Mouse (Mus musculus): Measurements from ENCODE around the gene Dact3. TPM values are rescaled to one million over a fixed set of nuclear protein-coding genes. Genes with fewer than 3 reads are reported as not detected.

The Dact3 gene
- total RNA-seq, 2 experiments from 2014 or later: 9.5 to 10.9 TPM

DNA sequence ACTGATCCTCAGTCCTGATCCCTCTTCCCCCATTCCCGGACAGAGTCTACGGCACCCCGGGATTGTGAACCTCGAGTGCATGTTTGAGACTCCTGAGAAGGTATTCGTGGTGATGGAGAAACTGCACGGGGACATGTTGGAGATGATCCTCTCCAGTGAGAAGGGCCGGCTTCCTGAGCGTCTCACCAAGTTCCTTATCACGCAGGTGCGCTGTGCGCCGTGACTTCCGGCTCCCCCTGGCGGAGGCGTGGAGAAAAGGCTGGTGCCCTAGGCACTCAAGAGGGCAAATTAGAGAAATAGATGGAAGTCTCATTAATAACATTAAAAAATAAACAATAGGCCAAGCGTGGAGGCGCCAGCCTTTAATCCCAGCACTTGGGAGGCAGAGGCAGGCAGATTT lies 16.8 kb upstream of the Dact3 start:
- peak; percentile 41 for DNase-seq

DNA sequence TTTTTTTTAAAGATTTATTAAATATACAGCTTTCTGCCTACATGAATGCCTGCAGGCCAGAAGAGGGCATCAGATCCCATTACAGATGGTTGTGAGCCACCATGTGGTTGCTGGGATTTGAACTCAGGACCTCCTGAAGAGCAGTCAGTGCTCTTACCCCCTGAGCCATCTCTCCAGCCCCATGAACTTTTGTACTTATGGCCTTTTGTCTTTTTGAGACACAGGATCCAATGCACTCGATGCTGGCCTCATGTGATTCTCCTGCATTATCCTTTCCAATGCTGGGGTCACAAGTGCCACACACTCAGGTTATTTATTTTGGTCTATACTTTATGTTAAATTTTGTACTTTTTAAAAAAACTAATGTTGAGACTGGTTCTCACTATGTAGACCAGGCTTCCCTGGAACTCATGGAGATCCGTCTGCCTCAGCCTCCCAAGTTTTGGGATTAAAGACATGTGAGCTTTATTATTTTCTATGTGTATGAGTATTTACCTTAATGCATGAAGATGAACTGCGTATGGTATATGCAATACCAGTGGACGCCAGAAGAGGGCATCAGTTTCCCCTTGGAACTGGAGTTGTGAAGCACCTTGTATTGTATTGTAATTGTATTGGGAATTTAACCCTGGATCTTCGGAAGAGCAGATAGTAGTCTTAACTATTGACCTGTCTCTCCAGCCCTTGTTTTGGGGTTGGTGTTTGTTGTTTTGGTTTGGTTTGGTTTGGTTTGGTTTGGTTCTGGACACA lies 15.0 kb upstream of the Dact3 start:
- no peak for DNase-seq

DNA sequence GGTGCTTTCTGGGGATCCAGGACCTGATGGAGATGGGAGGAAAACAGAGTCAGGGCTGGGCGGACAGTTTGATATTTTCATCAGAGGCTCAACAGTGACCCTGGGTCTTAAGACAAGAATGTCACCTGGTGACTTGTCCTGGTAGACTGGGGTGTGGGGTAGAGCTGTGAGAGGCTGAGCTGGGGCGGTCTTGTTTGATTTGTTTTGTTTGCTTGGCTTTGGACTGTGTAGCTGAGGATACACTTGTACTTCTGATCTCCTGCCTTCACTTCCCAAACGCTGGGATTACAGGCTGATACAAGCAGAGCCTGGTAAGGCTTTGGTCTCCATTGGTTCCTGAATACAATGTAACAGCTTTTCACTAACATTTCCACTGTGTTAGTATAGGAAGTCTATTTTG lies 7.6 kb upstream of the Dact3 start:
- DNase-seq: no peak

DNA sequence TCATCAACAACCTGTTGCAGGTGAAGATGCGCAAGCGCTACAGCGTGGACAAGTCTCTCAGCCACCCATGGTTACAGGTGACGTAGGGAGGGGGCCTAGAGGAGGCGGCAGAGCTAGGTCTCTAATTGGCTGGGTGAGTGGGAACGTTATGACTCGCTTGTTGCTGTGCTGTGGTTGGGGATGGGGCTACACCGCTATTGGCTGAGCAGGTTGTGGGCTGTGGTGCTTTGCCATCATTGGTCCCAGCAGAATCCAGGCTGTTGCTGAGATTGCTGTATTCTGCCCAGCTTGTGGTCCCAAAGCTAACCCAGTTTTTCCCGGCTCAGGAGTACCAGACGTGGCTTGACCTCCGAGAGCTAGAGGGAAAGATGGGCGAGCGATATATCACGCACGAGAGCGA lies 5.6 kb upstream of the Dact3 start:
- no peak for DNase-seq

DNA sequence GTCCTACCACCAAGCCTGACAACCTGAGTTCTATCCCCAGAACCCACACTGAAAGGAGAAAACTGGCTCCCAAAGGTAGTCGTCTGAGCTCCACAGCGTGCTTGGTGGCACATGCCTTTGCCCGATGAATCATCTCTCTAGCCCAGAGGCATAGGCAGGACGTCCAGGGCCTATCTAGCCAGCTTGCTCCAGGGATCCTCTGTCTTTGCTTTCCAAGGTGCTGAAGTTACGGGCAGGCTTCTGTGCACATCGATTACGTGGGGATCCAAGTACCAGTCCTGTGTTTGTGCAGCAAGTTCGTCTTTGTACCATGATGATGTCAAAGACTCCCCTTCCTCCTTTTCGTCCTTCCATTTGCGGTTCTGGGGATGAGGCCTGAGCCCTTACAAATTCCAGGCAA lies 3.5 kb upstream of the Dact3 start:
- DNase-seq: no peak

DNA sequence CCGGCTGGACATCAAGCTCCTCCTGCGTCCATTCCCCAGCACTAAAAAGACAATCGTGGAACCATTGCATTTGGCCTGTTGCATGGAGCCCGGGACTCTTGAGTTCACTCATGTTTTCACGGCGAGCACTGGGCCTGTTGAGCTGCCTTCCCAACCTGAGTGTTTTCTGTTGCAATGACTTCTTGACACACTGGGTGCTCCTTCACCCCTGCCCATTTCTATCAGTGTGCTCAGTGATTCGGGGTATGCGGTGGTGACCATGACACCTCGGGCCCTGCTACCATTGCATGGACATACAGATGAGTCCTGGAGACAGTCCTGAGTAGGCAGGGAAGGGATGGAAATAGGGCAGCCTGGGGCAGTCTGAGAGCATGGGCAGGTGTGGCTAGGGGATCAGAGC lies 2.6 kb upstream of the Dact3 start:
- DNase-seq: no peak

DNA sequence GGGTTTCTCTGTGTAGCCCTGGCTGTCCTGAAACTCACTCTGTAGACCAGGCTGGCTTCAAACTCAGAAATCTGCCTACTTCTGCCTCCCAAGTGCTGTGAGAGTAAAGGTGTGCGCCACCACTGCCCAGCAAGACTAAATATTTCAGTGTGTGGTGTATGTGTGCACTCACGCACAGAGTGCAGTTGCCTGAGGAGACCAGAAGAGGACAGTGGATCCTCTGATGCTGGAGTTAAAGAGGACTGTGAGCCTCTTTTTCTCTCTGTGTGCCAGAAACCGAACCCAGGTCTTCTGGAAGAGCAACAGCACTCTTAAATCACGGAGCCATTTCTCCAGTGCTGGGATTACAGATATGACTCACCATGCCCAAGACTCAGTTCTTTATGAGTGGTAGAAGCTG lies 1.7 kb upstream of the Dact3 start:
- no peak for DNase-seq

DNA sequence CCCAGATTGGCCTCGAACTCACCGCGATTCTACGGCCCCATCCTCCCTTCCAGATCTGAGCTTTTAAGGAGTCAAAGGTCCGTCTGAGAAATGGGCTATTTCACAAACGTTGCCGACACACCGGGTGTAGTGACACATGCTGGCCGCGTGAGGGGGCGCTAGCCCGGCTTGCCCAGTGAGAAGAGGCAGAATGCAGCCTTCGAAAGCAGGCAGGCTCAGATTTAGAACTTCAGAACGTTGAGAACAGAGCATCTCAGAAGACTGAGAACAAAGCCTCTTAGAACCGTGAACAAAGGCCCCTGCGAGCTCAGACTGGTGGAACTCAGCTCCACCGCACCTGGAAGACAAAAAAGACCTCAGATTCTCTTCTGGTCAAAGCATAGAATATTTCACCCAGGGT lies 927 bp upstream of the Dact3 start:
- peak; percentile 82 for DNase-seq

DNA sequence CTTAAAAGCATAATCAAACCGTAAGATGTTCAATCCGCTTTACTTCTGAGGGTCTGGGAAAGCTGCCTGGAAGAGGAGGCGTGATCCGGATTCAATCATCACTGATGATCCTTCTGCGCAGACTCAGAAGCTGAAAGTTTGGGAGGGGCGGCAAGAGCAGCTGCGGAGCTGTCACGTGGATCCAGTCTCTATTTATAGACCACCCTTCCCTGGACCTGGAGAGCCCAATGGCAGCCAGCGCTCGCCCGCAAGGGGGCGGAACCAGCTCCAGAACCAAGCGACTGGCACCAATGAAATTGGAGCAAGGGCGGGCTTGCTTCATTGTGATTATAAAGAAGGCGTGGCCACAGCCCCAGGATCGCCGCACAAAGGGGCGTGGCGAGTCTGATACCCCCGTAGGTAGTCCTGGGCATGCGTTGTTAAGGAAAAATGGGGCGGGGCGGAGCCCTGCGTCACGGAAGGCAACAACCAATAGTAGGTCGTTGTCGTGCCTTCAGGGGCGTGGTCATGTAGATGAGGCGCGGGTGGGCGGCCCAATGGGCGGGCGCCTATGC lies 284 bp upstream of the Dact3 start:
- peak; percentile 97 for DNase-seq

DNA sequence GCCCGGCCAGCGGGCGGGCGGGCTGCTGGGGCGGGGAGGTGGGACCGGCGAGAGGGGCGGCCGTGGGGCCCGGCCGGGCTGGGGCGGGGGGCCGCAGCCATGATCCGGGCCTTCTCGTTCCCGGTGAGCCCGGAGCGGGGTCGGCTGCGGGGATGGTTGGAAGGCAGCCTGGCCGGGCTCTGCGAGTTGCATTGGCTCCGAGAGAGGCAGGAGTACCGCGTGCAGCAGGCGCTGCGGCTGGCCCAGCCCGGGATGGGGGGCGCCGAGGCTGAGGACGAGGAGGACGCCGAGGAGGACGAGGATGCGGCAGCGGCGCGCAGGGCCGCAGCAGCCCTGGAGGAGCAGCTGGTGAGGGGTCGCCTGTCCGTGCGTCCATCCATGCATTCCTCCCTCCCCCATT lies 209 bp downstream of the Dact3 start:
- DNase-seq: no peak

DNA sequence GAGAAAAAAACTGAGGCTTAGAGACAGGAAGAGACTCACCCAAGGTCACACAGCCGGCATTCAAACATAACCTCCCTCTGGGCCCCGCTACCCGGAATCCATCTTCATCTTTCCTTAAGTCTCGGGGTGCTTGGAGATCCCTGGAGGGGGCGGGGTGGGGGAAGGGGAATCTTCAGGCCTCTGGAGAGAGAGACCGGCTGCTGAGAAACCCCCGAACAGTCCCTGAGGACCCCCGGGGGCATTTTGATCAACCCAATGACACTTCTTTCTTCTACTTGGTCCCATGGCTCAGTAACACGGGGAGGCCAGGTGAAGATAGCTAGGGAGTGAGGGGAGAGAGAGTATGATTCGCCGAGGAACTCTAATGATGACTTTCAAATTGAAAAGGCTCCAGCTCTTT lies 889 bp downstream of the Dact3 start:
- no peak for DNase-seq

DNA sequence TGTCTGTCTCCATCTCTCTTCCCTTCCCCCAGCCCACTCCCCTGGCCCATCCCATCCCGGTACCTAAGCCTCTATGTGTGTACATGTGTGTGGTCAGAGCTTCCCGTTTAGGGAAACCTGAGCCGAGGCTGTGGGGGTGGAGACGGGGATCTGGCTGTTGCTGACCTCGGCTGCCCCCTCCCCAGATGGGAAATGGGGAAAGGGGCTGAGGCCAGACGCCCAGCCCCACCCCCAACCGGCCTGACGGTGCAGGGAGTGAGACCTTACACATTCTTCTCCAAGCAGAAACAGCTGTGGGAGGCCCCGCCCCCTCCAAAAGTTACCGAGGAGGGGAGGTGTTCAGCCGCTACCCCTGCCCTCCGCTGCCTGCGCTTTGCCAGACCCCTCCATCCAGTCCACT lies 1.5 kb downstream of the Dact3 start:
- DNase-seq: peak; percentile 38

DNA sequence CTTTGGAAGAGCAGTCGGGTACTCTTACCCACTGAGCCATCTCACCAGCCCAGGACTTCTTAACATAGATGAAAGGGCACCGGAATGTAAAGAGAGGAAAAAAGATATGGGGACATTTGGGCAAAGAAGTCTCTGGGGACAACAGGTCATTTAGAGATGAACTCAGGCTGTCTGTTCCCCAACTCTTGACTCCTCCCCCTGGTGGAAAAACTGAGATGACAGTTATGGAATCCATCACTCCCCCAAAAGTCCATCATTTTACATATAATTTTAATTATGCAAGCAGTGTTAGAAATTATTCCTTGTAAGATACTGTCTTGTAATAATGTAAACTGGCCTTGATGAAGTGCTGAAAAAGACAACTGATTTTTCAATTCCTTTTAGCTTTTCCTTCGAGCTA lies 2.6 kb downstream of the Dact3 start:
- no peak for DNase-seq

DNA sequence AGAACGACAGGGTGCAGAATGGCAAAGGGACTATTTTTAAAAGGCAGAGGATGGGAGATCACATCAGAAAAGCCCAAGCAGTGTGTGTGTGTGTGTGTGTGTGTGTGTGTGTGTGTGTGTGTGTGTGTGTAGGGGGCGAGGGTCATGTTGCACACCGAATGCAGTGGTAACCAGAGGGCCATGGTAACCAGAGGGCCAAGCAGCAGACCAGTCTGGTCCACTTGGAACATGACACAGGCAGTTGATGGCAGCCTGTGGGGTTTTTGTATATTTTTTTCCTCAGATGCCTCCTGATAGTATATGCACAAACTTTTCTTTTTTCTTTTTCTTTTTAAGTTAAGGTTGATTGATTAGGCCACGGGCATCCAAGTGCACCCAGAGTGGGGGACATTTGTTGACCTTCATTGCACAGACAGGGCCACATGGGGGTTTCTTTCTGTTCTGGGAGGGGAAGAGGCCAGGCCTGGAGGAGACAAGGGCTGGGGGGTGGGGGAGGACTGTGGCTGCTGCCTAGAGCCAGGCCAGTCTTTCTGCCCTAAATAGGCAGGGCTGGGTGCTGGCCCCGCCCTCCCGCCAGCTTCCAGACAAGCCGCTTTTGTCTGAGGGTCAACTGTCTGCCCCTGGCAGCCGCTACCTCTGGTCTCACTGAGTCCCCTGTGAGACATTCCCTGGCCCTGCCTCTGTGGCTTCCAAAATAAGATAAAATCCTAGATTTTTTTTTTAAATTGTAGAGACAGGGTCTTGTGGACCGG lies 4.9 kb downstream of the Dact3 start:
- peak; percentile 36 for DNase-seq

DNA sequence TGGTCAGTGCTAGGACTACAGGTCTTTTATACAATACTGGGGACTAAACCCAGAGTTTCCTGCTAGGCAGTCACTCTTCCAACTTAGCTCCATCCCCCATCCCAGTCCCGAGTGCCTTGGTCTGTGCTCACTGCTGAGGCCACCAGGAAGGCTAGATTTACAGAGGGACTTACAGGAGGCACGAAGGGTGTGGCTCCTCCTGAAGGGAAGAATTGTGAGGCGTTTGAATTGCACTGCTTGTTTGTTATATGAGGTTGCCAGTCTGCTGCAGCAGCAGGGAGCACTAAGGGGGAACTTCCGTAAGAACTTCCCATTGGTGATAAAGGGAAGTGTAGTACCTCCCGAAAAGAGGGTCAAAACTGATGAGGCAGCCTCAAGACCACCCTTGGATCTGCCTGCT lies 5.5 kb downstream of the Dact3 start:
- no peak for DNase-seq

DNA sequence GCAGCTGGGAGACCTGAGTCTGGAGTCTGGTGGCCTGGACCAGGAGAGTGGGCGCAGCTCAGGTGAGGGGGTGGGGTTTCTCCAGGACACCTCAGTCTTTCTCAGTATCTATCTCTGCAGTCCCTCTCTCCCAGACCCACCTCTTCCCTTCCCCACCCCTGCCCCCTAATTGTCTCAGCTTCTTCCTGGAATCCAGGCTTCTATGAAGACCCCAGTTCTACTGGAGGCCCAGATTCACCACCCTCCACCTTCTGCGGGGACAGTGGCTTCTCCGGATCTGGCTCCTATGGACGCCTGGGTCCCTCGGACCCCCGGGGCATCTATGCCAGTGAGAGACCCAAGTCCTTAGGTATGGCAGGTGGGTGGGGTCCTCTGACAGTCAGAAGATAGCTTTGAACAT lies 8.0 kb downstream of the Dact3 start:
- DNase-seq: no peak

DNA sequence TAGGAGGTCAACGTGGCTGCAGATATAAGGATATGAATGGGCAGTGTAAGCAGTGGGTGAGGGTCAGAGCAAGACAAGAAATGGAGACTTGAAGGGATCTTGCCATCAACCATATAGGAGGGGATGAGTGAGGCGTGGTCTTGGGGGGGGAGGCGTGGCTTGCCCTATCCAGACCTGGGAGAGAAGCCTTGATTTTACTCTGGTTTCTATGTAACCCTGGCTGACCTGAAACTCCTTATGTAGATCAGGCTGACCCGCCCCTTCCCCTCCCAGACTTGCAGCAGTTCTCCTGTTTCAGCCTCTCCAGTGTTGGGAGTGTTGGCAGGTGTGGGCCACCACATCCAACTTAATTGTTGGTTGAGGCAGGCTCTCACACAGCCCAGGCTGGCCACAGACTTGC lies 9.2 kb downstream of the Dact3 start:
- DNase-seq: no peak

DNA sequence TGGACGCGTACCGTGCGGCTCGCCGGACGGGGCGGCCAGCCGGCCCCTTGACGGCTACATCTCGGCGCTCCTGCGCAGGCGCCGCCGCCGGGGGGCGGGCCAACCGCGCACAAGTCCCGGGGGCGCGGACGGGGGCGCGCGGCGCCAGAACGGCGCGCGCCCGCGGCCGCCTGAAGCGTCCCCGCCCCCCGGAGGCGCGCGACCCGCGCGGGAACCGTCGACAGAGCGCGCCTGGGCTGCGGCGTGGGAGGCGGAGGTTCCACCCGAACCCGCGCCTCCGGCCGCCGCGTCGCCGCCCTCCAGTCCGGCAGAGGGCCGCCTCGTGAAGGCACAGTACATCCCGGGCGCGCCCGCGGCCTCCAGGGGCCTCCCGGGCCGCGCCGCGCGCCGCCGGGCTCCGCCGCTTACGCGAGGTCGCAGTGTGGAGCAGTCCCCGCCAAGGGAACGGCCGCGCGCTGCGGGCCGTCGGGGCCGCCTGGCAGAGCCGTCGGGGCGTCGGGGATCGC lies 10.2 kb downstream of the Dact3 start:
- DNase-seq: no peak

DNA sequence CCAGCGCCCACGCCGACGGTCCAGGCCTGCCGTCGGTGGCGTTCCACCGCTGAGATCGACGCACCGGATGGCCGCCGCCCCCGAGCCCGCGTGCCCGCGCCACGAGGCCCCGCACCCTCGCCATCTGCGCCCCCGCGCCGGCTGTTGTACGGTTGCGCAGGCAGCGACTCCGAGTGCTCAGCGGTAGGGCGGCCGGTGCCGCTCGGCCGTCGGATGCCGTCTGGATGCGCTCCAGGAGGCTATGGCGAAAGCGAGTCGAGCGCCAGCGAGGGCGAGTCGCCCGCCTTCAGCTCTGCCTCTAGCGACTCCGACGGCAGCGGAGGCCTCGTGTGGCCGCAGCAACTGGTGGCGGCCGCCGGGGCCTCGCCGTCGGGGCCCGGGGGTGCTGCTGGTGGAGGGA lies 10.8 kb downstream of the Dact3 start:
- DNase-seq: no peak

DNA sequence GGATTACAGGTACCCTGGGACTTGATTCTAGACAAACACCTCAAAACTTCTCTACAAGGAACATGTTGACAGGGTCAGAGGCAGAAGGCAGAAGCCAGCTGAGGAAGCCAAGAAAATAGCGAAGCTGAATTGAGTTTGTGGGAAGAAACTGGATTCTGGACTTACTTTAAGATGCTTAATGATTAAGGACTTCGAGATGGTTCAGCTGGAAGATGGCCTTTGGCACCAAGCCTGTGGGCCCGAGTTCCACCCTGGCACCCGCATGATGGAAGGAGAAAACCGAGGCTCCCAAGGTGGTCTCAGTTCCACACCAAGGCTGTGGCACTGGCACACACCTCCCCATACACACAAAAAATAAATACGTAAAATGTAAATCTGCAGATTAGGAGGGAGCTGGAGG lies 15.4 kb downstream of the Dact3 start:
- no peak for DNase-seq

DNA sequence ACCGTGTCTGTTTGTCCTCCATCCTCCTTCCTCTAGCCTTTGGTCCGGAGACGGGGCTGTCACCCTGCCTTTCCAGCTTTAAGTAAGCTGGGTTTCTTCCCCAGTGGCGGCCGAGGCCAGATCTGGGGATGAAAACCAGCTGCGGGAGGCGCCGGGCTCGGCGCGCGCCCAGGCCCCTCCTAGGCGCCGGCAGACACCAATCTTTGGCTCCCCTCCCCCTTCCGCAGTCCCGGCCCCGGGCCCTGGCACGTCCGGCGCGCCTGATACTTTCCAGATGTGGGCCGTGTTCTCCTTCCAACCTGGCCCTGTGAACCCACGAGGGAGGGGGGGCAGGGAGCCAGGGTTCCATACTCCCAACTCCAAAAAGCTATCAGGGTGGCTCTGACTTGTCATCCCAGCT lies 15.8 kb downstream of the Dact3 start:
- DNase-seq: peak; percentile 83

DNA sequence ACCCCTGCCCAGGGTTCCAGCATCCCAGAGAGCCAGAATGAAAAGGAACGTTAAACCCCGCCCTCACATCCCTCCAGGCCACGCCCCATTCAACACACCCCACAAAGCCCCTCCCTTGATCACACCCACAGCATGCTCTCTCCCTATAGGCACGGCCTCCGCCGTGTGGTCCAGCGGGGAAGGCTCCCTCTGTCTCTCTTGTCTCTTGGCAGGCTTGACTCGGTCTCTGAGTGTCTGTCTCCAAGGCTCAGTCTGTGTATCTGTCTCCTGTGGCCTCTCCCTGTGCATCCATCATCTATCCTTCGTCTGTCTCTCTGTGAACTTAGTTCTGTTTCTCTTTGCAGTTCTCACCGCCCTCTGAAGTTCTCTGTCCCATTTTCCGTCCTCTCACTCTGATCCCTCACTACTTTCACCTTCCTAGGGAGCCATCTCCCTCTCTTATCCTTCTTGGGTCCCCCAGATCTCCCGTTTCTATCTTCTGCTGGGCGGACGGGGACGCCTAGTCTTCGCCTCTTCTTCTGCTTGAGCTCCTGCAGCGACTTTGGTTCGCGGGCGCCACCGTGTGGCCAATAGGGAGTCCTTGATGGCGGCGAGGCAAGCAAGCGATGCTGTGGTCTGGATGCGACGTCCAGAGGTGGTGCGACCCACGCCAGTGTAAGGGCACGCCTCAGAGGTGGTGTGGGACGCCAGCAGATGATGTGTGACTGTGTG lies 16.7 kb downstream of the Dact3 start, which contains the start of gene Gng8:
Gene Gng8 (plus strand): TSS at position 146 of the 711 bp plus-strand sequence.
- peak; percentile 89 for DNase-seq

DNA sequence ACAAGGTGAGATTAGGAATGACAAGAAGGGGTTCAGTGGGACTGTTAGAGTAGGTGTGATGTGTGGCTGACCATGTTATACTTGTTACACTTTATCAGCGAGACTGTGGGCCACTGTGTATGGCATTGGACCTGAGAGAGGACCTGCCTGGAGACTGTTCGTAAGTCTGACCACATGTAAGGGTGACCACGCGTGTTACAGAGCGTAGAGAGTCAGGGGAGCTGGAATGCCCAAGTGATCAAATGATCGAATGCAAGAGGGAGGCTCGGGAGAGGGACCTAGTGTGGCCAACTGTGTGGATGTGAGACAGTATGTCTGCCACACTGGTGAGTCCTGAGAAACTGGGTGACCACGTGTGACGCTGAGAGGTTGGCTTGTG lies 17.2 kb downstream of the Dact3 start:
- no peak for DNase-seq

All from gastrocnemius, postnatal 10 days (tissue).